Mouse (Mus musculus) c-Kit-positive CD71-negative TER-119-negative erythroid progenitor cells, embryonic 14.5 days (primary cell): ENCODE data around the gene Hpcal1.
A peak's percentile ranks its signal among the peaks of the same experiment; 100 is the strongest.
"Not testable (repeated sequence)": the region's sequence is repeated elsewhere in the genome, so short reads cannot be mapped to it uniquely, and the experiment has no call there.

Source experiments
- DNase-seq: peaks from one replicate; pipeline ENCODE4 v3.0.0-alpha.2; 2013; ENCODE audit warnings: low read depth

Hpcal1 gene

GRCm38 (mm10) chr12:17778320-17778719, 87.7 kb downstream of the Hpcal1 start:
- no peak for DNase-seq

DNA sequence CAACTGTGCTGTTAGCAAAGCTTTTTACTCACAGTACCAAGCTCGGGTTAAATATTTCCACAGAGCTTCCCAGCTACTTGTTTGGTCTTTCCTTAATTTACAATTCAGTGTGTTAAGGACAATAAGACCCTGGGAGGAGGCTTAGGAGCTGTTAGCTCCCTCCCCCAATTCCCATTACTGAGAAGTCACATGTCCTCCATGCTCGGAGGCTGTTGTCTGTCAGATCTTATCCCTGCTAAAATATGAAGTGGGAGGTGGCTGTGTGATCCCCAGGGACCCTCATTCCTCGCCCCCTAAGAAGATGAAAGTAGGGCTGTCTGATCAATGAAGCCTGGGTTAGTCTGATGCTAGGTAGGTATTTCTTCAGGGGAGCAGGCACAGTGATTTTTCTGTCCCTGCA, 88.4 kb downstream of the Hpcal1 start:
- DNase-seq: no peak

GRCm38 (mm10) chr12:17789486-17789885, 98.8 kb downstream of the Hpcal1 start:
- DNase-seq: no peak

DNA sequence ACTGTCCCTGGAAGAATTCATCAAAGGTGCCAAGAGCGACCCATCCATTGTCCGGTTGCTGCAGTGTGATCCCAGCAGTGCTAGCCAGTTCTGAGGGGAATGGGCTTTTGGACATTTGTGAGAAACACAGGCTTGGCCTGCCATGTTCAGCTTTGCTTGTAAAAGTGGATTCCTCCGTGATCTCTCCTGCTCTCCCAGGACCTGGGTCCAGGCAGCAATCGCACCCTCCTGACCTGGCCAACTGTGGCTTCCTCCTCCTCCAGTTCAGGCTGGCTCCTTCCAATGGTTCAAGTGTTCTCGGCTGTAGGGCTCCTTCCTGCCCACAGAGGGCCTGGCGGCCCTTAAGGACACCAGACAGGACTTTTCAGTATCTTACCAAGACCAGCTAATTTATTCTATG, 100.5 kb downstream of the Hpcal1 start:
- DNase-seq: no peak

DNA sequence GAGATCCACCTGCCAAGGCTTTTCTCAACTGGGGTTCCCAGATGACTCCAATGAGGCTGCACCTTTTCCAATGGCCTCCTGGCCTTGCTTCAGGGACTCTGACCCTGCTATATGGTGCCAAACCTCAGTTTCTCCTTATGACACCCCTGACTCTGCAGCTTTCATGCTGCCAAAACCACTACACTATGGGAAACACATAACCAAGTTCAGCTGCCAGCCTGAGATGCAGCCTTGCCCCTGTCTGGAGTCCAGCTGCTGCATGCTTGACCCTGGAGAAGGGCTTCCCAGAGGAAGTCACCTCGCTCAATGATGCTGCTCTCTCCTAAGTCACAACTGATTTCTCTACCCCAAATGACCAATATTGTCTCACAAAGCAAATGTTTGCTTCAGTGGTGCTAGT, 102.1 kb downstream of the Hpcal1 start:
- DNase-seq: no peak

GRCm38 (mm10) chr12:17795660-17796278, 105.1 kb downstream of the Hpcal1 start:
- DNase-seq: no peak

DNA sequence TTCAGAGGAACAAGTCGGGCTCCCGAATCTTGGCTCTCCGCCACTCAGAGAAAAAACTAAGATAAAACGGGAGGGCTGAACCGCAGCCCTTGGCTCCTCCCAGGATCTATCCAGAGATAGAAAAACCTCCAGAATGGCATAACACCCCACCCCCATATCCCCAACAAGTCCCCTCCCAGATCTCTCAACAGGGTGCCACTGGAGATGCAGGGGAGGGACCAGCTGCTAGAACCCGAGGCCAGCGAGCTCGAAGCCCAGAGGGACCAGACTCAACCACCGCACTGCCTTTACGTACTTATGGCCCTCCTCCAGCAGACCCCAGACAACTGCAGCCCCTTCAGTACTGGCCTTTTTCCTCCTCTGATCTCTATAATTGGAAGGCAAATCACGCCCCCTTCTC, 107.6 kb downstream of the Hpcal1 start:
- not testable (repeated sequence) for DNase-seq

DNA sequence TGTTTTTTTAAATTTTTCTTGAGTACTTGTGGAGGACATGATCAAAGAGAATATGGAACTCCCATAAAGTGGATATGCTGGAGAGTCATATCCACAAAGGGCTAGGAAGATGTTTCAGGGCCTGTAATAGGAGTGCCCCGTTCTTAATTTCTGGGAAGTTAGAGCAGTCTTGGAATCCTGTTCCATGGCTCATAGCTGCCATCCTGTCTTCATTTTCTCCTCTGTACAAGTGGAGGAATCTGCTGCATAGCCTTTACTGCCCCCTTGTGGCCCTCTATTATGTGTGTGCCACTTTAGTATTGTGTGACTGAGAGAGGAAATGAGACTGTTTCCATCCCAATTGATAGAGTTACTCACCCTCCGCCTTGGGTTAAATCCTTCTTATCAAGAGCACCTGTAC, 117.9 kb downstream of the Hpcal1 start:
- DNase-seq: peak; percentile 45

GRCm38 (mm10) chr12:17835279-17835678, 144.6 kb downstream of the Hpcal1 start:
- DNase-seq: not testable (repeated sequence)
